Mouse (Mus musculus) liver, embryonic 16.5 days (tissue): ENCODE data around the gene Erbb3. TPM values are rescaled to one million over a fixed set of nuclear protein-coding genes. Genes with fewer than 3 reads are reported as not detected.
"Not testable (repeated sequence)": the region's sequence is repeated elsewhere in the genome, so short reads cannot be mapped to it uniquely, and the experiment has no call there.

Experiments used
- ATAC-seq: fragments of 200-750 bp; cut with Nextera tagmentation; 2 replicates; pipeline ENCODE4 v1.8.0; 2017; ENCODE audit warnings: low read depth, mild to moderate bottlenecking, moderate number of reproducible peaks, moderate library complexity
- H3K27ac ChIP-seq: fragments of 300-500 bp; sonication (generic); 2 replicates; pipeline ENCODE4 v1.5.1; 2014; ENCODE audit warnings: mild to moderate bottlenecking, low read length
- H3K27me3 ChIP-seq: fragments of 300-500 bp; sonication (generic); 2 replicates; pipeline ENCODE4 v1.6.1; 2014; ENCODE audit warnings: low read depth, low read length, mixed read lengths; ENCODE audit not compliant: control insufficient read depth, insufficient read depth
- H3K36me3 ChIP-seq: fragments of 300-500 bp; sonication (generic); 2 replicates; pipeline ENCODE4 v1.6.1; 2014; ENCODE audit warnings: mild to moderate bottlenecking; ENCODE audit not compliant: control insufficient read depth, insufficient read depth
- H3K4me1 ChIP-seq: fragments of 300-500 bp; sonication (generic); 2 replicates; pipeline ENCODE4 v1.6.1; 2014; ENCODE audit warnings: low read depth, low read length, mixed read lengths; ENCODE audit not compliant: control insufficient read depth
- H3K4me2 ChIP-seq: fragments of 300-500 bp; sonication (generic); 2 replicates; pipeline ENCODE4 v1.6.1; 2014; ENCODE audit warnings: low read depth, low read length, mixed read lengths
- H3K4me3 ChIP-seq: fragments of 300-500 bp; sonication (generic); 2 replicates; pipeline ENCODE4 v1.5.1; 2014; ENCODE audit warnings: low read depth, mild to moderate bottlenecking, low read length
- H3K9ac ChIP-seq: fragments of 300-500 bp; sonication (generic); 2 replicates; pipeline ENCODE4 v1.6.1; 2014; ENCODE audit warnings: low read depth, low read length
- H3K9me3 ChIP-seq: fragments of 300-500 bp; sonication (generic); replicated peaks from 2 replicates; pipeline ENCODE4 v1.6.1; 2016; ENCODE audit warnings: low read length; ENCODE audit not compliant: control insufficient read depth
- WGBS: fragments of 180-500 bp; shearing (Covaris S2); extraction: QIAGEN DNeasy Blood & Tissue Kit; methylation state at CpG from one replicate; pipeline ENCODE4 v1.1.7; 2014; ENCODE audit not compliant: insufficient replicate concordance; 5-methylcytosine and 5-hydroxymethylcytosine counted together
- polyA plus RNA-seq: library from polyadenylated mRNA; unstranded; fragments of >200 nt; fragmentation: Nextera tagmentation; extraction: Ambion mirVana; gene quantifications from 2 replicates; pipeline ENCODE4 v1.2.1, GENCODE M21; 2015

The Erbb3 gene
- polyA plus RNA-seq, 1 experiment from 2014 or later: 5.2 TPM

GRCm38 (mm10) chr10:128626311-128627310, 37.2 kb upstream of the Erbb3 start, which contains the start of gene Rps26:
Rps26 (minus strand) TSS chr10:128626747.
- no peaks in the 10 kb centered on the region; the same call in 1 of the 2 replicates for H3K27me3 ChIP-seq
- no peaks in the 10 kb centered on the region for H3K9me3 ChIP-seq
- peak; percentile 95 for ATAC-seq
- H3K27ac ChIP-seq: peak within 1 kb of the TSS; percentile 47
- peaks cover 12% of the 10 kb centered on the region for H3K36me3 ChIP-seq
- 1% methylated on average over 40 of the region's 40 CpGs for WGBS
- peak within 1 kb of the TSS; percentile 71 for H3K4me2 ChIP-seq
- peaks cover 40% of the 10 kb centered on the region for H3K4me1 ChIP-seq
- peak within 1 kb of the TSS; percentile 80 for H3K9ac ChIP-seq
- peak within 1 kb of the TSS; percentile 80 for H3K4me3 ChIP-seq

- no peaks in the 10 kb centered on the region for H3K9me3 ChIP-seq
- 13% methylated on average over 7 of the region's 7 CpGs for WGBS
- H3K4me2 ChIP-seq: peak overlapping the region; percentile 71
- peak overlapping the region; percentile 47 for H3K27ac ChIP-seq
- peaks cover 12% of the 10 kb centered on the region for H3K36me3 ChIP-seq
- peak overlapping the region; percentile 80 for H3K4me3 ChIP-seq
- H3K9ac ChIP-seq: peak overlapping the region; percentile 80
- peaks cover 35% of the 10 kb centered on the region for H3K4me1 ChIP-seq
- ATAC-seq: peak; percentile 41
- no peaks in the 10 kb centered on the region for H3K27me3 ChIP-seq
Observed at GRCm38 (mm10) chr10:128625287-128625894, 35.9 kb upstream of the Erbb3 start.

- not testable (repeated sequence) for H3K4me2 ChIP-seq, H3K27me3 ChIP-seq, H3K9me3 ChIP-seq, H3K4me3 ChIP-seq, H3K27ac ChIP-seq, H3K9ac ChIP-seq, ATAC-seq
- WGBS: 69% methylated on average over 4 of the region's 4 CpGs
- Histone ChIP-seq H3K4me1 (peaks cover 21% of the 10 kb centered on the region), H3K36me3 (peaks cover 12% of the 10 kb centered on the region)
Observed at GRCm38 (mm10) chr10:128623106-128623613, 33.7 kb upstream of the Erbb3 start.

- Histone ChIP-seq H3K9me3 (no peaks in the 10 kb centered on the region), H3K4me1 (peaks cover 16% of the 10 kb centered on the region), H3K4me3 (no peak overlapping the region), H3K27ac (no peak overlapping the region), H3K36me3 (peaks cover 12% of the 10 kb centered on the region), H3K9ac (no peak overlapping the region), H3K27me3 (no peaks in the 10 kb centered on the region), H3K4me2 (no peak overlapping the region)
- 77% methylated on average over 4 of the region's 4 CpGs for WGBS
- no peak for ATAC-seq
Observed at GRCm38 (mm10) chr10:128622702-128623101, 33.2 kb upstream of the Erbb3 start.

- no peak overlapping the region for H3K4me3 ChIP-seq
- no peak overlapping the region for H3K27ac ChIP-seq
- no peaks in the 10 kb centered on the region for H3K27me3 ChIP-seq
- ATAC-seq: no peak
- H3K4me1 ChIP-seq: peaks cover 12% of the 10 kb centered on the region
- no peak overlapping the region for H3K9ac ChIP-seq
- 64% methylated on average over 3 of the region's 3 CpGs for WGBS
- no peak overlapping the region for H3K4me2 ChIP-seq
- H3K9me3 ChIP-seq: no peaks in the 10 kb centered on the region
- H3K36me3 ChIP-seq: peaks cover 12% of the 10 kb centered on the region
Observed at GRCm38 (mm10) chr10:128621986-128622520, 32.6 kb upstream of the Erbb3 start.

- Histone ChIP-seq H3K27ac (no peak overlapping the region), H3K9ac (no peak overlapping the region), H3K4me3 (no peak overlapping the region), H3K9me3 (no peaks in the 10 kb centered on the region), H3K36me3 (peaks cover 12% of the 10 kb centered on the region), H3K27me3 (no peaks in the 10 kb centered on the region), H3K4me1 (peaks cover 6% of the 10 kb centered on the region), H3K4me2 (no peak overlapping the region)
- ATAC-seq: no peak
Observed at GRCm38 (mm10) chr10:128620241-128620640, 30.8 kb upstream of the Erbb3 start.

- H3K4me3 ChIP-seq, H3K4me1 ChIP-seq, H3K9me3 ChIP-seq, H3K4me2 ChIP-seq, H3K27ac ChIP-seq, H3K9ac ChIP-seq, H3K27me3 ChIP-seq, ATAC-seq, H3K36me3 ChIP-seq: not testable (repeated sequence)
- 74% methylated on average over 5 of the region's 5 CpGs for WGBS
Observed at GRCm38 (mm10) chr10:128619148-128619547, 29.7 kb upstream of the Erbb3 start.

- H3K4me2 ChIP-seq: no peak overlapping the region
- ATAC-seq: no peak
- WGBS: 76% methylated on average over 1 of the region's 1 CpGs
Observed at GRCm38 (mm10) chr10:128618570-128618969, 29.1 kb upstream of the Erbb3 start.

More at GRCm38 (mm10) chr10:128618570-128618969, 29.1 kb upstream of the Erbb3 start:
- H3K36me3 ChIP-seq: no peaks in the 10 kb centered on the region; the same call in 1 of the 2 replicates
- H3K9me3 ChIP-seq: no peaks in the 10 kb centered on the region
- no peak overlapping the region for H3K27ac ChIP-seq
- H3K4me1 ChIP-seq: no peaks in the 10 kb centered on the region
- H3K9ac ChIP-seq: no peak overlapping the region
- H3K27me3 ChIP-seq: no peaks in the 10 kb centered on the region; the same call in 1 of the 2 replicates
- H3K4me3 ChIP-seq: no peak overlapping the region
